Mouse (Mus musculus): Measurements from ENCODE around the gene Trpc4ap. TPM values are rescaled to one million over a fixed set of nuclear protein-coding genes. Genes with fewer than 3 reads are reported as not detected.
A peak's percentile ranks its signal among the peaks of the same experiment; 100 is the strongest.

Gene Trpc4ap
- polyA plus RNA-seq, 1 experiment, result 133 TPM

DNA sequence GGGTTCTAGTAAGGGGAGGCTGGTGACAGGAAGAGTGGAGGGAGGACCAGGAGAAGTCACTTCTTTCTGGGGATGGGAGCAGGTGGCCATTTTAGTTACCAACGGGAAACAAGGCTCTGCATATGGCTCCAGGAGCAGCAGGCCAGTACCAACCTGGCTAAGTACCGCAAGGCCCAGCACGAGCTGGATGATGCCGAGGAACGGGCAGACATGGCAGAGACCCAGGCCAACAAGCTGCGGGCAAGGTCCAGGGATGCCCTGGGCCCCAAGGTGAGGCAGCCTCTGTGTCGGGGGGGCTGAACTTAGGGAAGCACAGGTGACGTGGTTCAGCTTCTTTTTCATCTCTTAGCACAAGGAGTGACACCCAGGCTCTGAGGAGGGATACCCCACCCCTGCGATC is 58.5 kb downstream of the Trpc4ap start:
- Histone ChIP-seq H3K27me3 (ENCODE audit: control insufficient read depth, insufficient read depth, low read length) (no peaks in the 10 kb centered on the region), H3K27ac (ENCODE audit: insufficient read depth, low read depth, low read length) (no peak overlapping the region), H3K4me3 (ENCODE audit: low read depth, low read length) (no peak overlapping the region), H3K4me1 (ENCODE audit: control insufficient read depth, insufficient read depth, insufficient read length, low read length) (peaks cover 9% of the 10 kb centered on the region), H3K36me3 (ENCODE audit: control insufficient read depth, insufficient read depth, low read length) (peaks cover 51% of the 10 kb centered on the region)
- no peak for TF ChIP-seq CTCF (IDR thresholded peaks at IDR 0.05; ENCODE audit: extremely low read depth, insufficient read length, insufficient replicate concordance, low read depth, low read length)
- TF ChIP-seq POLR2A (IDR thresholded peaks at IDR 0.05; ENCODE audit: low read depth, low read length), result no peak
- WGBS, result 89% methylated on average over 9 of the region's 9 CpGs

GRCm38 (mm10) chr2:155633121-155633520 is 59.1 kb downstream of the Trpc4ap start:
- peaks cover 49% of the 10 kb centered on the region for H3K36me3 ChIP-seq (ENCODE audit: control insufficient read depth, insufficient read depth, low read length)
- 83% methylated on average over 19 of the region's 19 CpGs for WGBS

DNA sequence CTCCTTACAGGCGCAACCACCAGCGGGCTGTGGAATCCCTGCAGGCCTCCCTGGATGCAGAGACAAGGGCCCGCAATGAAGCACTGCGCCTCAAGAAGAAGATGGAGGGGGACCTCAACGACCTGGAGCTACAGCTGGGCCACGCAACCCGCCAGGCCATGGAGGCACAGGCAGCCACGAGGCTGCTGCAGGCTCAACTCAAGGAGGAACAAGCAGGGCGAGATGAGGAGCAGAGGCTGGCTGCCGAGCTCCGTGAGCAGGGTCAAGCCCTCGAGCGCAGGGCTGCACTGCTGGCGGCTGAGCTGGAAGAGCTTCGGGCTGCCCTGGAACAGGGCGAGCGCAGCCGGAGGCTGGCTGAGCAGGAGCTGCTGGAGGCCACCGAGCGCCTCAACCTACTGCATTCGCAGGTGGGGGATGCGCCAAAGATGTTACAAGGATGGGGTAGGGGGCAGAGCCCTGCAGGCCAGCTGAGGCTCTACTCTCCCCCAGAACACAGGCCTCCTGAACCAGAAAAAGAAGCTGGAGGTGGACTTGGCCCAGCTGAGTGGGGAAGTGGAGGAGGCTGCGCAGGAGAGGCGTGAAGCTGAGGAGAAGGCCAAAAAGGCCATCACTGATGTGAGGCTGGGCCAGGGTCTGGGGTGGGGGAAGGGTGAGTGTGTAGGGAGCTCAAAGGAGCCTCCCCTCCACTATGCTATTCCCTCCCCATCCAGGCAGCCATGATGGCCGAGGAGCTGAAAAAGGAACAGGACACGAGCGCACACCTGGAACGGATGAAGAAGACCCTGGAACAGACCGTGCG is 59.8 kb downstream of the Trpc4ap start:
- peaks cover 41% of the 10 kb centered on the region for H3K36me3 ChIP-seq (ENCODE audit: control insufficient read depth, insufficient read depth, low read length)
- H3K4me1 ChIP-seq (ENCODE audit: control insufficient read depth, insufficient read depth, insufficient read length, low read length), result peaks cover 13% of the 10 kb centered on the region
- no peaks in the 10 kb centered on the region for H3K27me3 ChIP-seq (ENCODE audit: control insufficient read depth, insufficient read depth, low read length)
- WGBS, result 88% methylated on average over 30 of the region's 30 CpGs
- no peak overlapping the region for H3K27ac ChIP-seq (ENCODE audit: insufficient read depth, low read depth, low read length)
- H3K4me3 ChIP-seq (ENCODE audit: low read depth, low read length), result no peak overlapping the region
- no peak for TF ChIP-seq CTCF (IDR thresholded peaks at IDR 0.05; ENCODE audit: extremely low read depth, insufficient read length, insufficient replicate concordance, low read depth, low read length)
- no peak for TF ChIP-seq POLR2A (IDR thresholded peaks at IDR 0.05; ENCODE audit: low read depth, low read length)

More at GRCm38 (mm10) chr2:155633121-155633520, 59.1 kb downstream of the Trpc4ap start:
- H3K4me3 ChIP-seq (ENCODE audit: low read depth, low read length), result no peak overlapping the region
- H3K4me1 ChIP-seq (ENCODE audit: control insufficient read depth, insufficient read depth, insufficient read length, low read length), result peaks cover 9% of the 10 kb centered on the region
- H3K27me3 ChIP-seq (ENCODE audit: control insufficient read depth, insufficient read depth, low read length), result no peaks in the 10 kb centered on the region
- no peak for TF ChIP-seq POLR2A (IDR thresholded peaks at IDR 0.05; ENCODE audit: low read depth, low read length)
- no peak for TF ChIP-seq CTCF (IDR thresholded peaks at IDR 0.05; ENCODE audit: extremely low read depth, insufficient read length, insufficient replicate concordance, low read depth, low read length)
- H3K27ac ChIP-seq (ENCODE audit: insufficient read depth, low read depth, low read length), result no peak overlapping the region

DNA sequence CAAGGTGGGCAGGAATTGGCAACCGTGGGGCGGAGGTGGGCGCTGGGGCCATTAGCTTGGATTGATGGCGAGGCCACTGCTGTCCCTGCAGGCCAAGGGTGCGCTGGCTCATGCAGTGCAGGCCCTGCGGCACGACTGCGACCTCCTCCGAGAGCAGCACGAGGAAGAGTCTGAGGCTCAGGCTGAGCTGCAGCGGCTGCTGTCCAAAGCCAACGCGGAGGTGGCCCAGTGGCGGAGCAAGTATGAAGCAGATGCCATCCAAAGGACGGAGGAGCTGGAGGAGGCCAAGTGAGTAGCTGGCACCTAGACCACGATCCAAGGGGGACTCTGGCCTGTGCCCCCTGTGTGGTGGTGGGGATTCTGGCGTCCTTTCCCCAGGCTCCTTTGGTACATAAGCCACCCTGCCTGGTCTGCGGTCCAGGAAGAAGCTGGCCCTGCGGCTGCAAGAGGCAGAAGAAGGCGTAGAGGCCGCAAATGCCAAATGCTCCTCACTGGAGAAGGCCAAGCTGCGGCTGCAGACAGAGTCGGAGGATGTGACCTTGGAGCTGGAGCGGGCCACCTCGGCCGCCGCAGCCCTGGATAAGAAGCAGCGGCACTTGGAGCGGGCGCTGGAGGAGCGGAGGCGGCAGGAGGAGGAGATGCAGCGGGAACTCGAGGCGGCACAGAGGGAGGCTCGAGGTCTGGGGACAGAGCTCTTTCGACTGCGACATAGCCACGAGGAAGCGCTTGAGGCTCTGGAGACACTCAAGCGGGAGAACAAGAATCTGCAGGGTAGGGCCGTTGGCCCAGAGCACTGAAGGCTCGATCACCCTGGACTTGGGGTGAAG is 61.4 kb downstream of the Trpc4ap start:
- H3K4me1 ChIP-seq (ENCODE audit: control insufficient read depth, insufficient read depth, insufficient read length, low read length), result peaks cover 25% of the 10 kb centered on the region
- no peaks in the 10 kb centered on the region for H3K27me3 ChIP-seq (ENCODE audit: control insufficient read depth, insufficient read depth, low read length)
- WGBS, result 80% methylated on average over 43 of the region's 43 CpGs
- no peak overlapping the region for H3K4me3 ChIP-seq (ENCODE audit: low read depth, low read length)
- H3K27ac ChIP-seq (ENCODE audit: insufficient read depth, low read depth, low read length), result no peak overlapping the region
- TF ChIP-seq CTCF (IDR thresholded peaks at IDR 0.05; ENCODE audit: extremely low read depth, insufficient read length, insufficient replicate concordance, low read depth, low read length) (no peak), POLR2A (IDR thresholded peaks at IDR 0.05; ENCODE audit: low read depth, low read length) (no peak)
- peaks cover 33% of the 10 kb centered on the region for H3K36me3 ChIP-seq (ENCODE audit: control insufficient read depth, insufficient read depth, low read length)

GRCm38 (mm10) chr2:155630153-155630552 is 62.0 kb downstream of the Trpc4ap start:
- WGBS, result 90% methylated on average over 20 of the region's 20 CpGs
- Histone ChIP-seq H3K4me1 (ENCODE audit: control insufficient read depth, insufficient read depth, insufficient read length, low read length) (peaks cover 25% of the 10 kb centered on the region), H3K27me3 (ENCODE audit: control insufficient read depth, insufficient read depth, low read length) (no peaks in the 10 kb centered on the region), H3K36me3 (ENCODE audit: control insufficient read depth, insufficient read depth, low read length) (peaks cover 26% of the 10 kb centered on the region), H3K27ac (ENCODE audit: insufficient read depth, low read depth, low read length) (no peak overlapping the region), H3K4me3 (ENCODE audit: low read depth, low read length) (no peak overlapping the region)
- TF ChIP-seq CTCF (IDR thresholded peaks at IDR 0.05; ENCODE audit: extremely low read depth, insufficient read length, insufficient replicate concordance, low read depth, low read length) (no peak), POLR2A (IDR thresholded peaks at IDR 0.05; ENCODE audit: low read depth, low read length) (no peak)

DNA sequence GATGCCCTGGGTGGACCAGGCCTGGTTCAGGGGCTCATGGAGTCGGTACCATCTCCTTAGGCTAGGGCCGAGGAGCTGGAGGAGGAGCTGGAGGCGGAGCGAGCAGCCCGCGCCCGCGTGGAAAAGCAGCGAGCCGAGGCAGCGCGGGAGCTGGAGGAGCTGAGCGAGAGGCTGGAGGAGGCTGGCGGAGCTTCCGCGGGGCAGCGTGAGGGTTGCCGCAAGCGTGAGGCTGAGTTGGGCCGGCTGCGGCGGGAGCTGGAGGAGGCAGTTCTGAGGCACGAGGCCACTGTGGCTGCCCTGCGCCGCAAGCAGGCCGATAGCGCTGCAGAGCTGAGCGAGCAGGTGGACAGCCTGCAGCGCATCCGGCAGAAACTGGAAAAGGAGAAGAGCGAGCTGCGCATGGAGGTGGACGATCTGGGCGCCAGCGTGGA is 62.9 kb downstream of the Trpc4ap start:
- Histone ChIP-seq H3K4me3 (ENCODE audit: low read depth, low read length) (peak overlapping the region; percentile 57), H3K36me3 (ENCODE audit: control insufficient read depth, insufficient read depth, low read length) (peaks cover 17% of the 10 kb centered on the region), H3K27ac (ENCODE audit: insufficient read depth, low read depth, low read length) (no peak overlapping the region), H3K27me3 (ENCODE audit: control insufficient read depth, insufficient read depth, low read length) (no peaks in the 10 kb centered on the region), H3K4me1 (ENCODE audit: control insufficient read depth, insufficient read depth, insufficient read length, low read length) (peaks cover 25% of the 10 kb centered on the region)
- no peak for TF ChIP-seq POLR2A (IDR thresholded peaks at IDR 0.05; ENCODE audit: low read depth, low read length)
- no peak for TF ChIP-seq CTCF (IDR thresholded peaks at IDR 0.05; ENCODE audit: extremely low read depth, insufficient read length, insufficient replicate concordance, low read depth, low read length)
- WGBS, result 3% methylated on average over 35 of the region's 35 CpGs

DNA sequence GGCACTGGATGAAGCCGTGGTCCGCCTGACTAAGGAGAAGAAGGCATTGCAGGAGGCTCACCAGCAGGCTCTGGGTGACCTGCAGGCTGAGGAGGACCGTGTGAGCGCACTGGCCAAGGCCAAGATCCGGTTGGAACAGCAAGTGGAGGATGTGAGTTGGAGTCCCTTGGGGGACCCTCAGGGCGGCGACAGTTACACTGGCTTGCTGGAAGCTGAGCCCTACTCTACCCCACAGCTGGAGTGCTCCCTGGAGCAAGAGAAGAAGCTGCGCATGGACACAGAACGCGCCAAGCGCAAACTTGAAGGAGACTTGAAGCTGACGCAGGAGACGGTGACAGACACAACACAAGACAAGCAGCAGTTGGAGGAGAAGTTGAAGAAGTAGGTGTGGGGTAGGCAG is 63.7 kb downstream of the Trpc4ap start:
- no peaks in the 10 kb centered on the region for H3K27me3 ChIP-seq (ENCODE audit: control insufficient read depth, insufficient read depth, low read length)
- no peak for TF ChIP-seq CTCF (IDR thresholded peaks at IDR 0.05; ENCODE audit: extremely low read depth, insufficient read length, insufficient replicate concordance, low read depth, low read length)
- TF ChIP-seq POLR2A (IDR thresholded peaks at IDR 0.05; ENCODE audit: low read depth, low read length), result no peak
- H3K4me3 ChIP-seq (ENCODE audit: low read depth, low read length), result no peak overlapping the region
- peaks cover 11% of the 10 kb centered on the region; the same call in 1 of the 2 replicates for H3K36me3 ChIP-seq (ENCODE audit: control insufficient read depth, insufficient read depth, low read length)
- 95% methylated on average over 13 of the region's 13 CpGs for WGBS
- H3K27ac ChIP-seq (ENCODE audit: insufficient read depth, low read depth, low read length), result no peak overlapping the region
- H3K4me1 ChIP-seq (ENCODE audit: control insufficient read depth, insufficient read depth, insufficient read length, low read length), result peaks cover 25% of the 10 kb centered on the region
